Mouse (Mus musculus) kidney, adult 2 months (tissue): ENCODE results near the gene Rtel1.

ENCODE experiments used
- CTCF ChIP-seq: fragments of 200-500 bp; conservative IDR thresholded peaks from 2 replicates; pipeline ENCODE4 v1.5.1; 2011; ENCODE audit warnings: low read depth, mild to moderate bottlenecking, control low read depth, low read length, moderate library complexity, mixed read lengths; ENCODE audit not compliant: insufficient read depth, insufficient read length
- POLR2A ChIP-seq: fragments of 200-500 bp; IDR thresholded peaks from one replicate; pipeline ENCODE4 v1.6.1; 2011; ENCODE audit warnings: low read depth, low read length, control low read depth

- no peak for TF ChIP-seq CTCF
- TF ChIP-seq POLR2A = no peak
Measured at GRCm38 (mm10) chr2:181401497-181401896, 82.0 kb downstream of the Rtel1 start.
